Mouse (Mus musculus) G1E-ER4 (cell line): ENCODE data around the gene Mapk12. TPM values are rescaled to one million over a fixed set of nuclear protein-coding genes. Genes with fewer than 3 reads are reported as not detected.

Source experiments
- GATA1 ChIP-seq: IDR thresholded peaks from one replicate; pipeline ENCODE4 v1.8.0; 2012; ENCODE audit warnings: low read length, inconsistent platforms
- polyA plus RNA-seq: library from polyadenylated mRNA; stranded (reverse); fragments of >175 nt; gene quantifications from 2 replicates; pipeline ENCODE4 v1.2.3, GENCODE M21; 2012

Mapk12 gene
- not detected in 2 replicates for polyA plus RNA-seq

- no peak for TF ChIP-seq GATA1
Measured at GRCm38 (mm10) chr15:89140659-89141252, at the start of gene Mapk12. Gene Mapk12 (minus strand): TSS chr15:89140703.

GRCm38 (mm10) chr15:89184937-89185227 is 44.4 kb upstream of the Mapk12 start:
- no peak for TF ChIP-seq GATA1

DNA sequence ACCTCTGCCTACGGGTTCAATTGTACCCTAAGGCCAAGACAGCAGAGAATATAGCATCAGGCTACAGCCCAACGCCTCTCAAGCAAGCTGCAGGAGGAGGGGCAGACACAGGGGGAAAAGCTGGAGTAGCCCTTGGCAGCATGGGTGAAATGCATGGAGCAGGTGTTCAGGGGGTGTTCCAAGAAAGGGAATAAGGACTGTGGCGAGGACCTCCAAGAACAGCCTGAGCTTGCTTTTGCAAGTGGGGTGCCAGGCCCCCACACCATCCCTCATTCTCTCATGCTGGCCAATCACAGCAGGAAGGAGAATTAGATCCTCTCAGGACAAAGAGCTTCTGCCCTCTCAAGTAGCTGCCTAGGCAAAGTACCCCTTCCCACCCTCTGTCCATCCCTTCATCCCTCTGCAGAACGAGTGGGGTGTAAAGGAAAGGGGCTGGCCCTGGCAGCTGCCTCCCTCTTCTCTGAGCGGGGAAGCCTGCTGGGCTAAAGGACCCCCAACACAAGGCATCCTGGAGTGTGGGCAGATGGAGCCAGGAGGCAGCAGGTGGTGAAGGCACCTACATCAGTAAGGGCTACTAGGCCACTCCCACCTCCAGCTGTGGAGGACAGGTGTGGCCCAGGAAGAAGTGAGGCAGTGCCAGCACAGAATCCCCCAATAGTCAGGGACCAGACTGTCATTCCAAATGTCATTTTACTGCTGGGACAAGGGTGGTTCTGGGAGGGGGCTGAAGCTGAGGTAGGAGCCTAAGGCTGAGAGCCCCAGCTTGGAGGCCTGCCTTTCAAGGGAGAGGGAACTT is 43.8 kb upstream of the Mapk12 start:
- TF ChIP-seq GATA1, result no peak

GRCm38 (mm10) chr15:89182842-89183241 is 42.3 kb upstream of the Mapk12 start:
- TF ChIP-seq GATA1, result no peak

GRCm38 (mm10) chr15:89182328-89182741 is 41.8 kb upstream of the Mapk12 start:
- TF ChIP-seq GATA1, result no peak

GRCm38 (mm10) chr15:89181561-89182270 is 41.2 kb upstream of the Mapk12 start:
- no peak for TF ChIP-seq GATA1

DNA sequence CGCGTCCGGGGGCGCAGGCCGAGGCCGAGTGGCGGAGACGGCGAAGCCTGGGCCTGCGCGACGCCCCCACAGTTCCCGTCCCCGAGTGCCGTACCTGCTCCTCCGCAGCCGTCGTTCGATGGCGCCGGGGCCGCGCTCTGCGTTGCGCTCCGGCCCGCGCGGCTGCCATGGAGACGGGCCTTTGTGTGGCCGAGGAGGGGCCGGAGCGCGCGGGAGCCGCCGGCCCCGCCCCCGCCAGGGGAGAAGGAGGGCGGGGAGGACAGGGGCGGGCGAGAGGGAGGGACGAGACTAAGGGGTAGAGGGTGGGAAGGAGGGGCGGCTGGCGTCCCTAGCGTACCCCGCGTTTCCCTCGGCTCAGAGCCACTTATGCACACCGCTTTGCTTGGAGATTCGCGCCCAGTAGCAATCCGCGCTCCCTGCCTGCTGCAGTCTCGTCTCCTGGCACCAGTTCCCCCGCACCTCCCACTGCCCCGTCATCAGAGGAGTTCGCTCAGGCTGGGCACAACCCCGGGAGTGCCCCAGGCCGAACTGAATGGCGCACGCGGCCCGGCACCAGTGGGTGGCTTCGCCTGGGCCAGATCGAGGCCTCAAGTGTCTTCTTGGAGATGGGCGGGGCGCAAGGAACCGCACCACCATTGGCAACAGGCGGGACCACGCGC is 40.2 kb upstream of the Mapk12 start, which contains the start of gene Plxnb2:
Gene Plxnb2, minus strand, starts transcription at position 218 of the 659 bp plus-strand sequence.
- no peak for TF ChIP-seq GATA1

GRCm38 (mm10) chr15:89180081-89180541 is 39.6 kb upstream of the Mapk12 start:
- no peak for TF ChIP-seq GATA1

DNA sequence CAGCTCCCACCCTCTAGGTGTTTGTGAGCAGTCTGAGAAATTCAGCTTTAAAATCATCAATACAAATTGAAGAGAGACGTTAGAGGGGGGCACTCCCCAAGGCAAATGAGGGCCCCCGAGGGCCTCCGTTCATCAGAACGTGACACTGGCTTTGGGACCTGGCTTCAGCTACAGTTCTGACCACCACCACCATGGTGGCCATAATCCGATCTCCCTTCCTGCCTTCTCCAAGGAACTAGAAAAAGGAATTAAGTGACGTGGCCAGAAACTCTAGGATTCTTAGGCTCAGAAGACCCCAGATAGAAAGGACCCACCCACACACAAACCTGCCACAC is 39.1 kb upstream of the Mapk12 start:
- no peak for TF ChIP-seq GATA1

GRCm38 (mm10) chr15:89178954-89179629 is 38.6 kb upstream of the Mapk12 start:
- no peak for TF ChIP-seq GATA1

DNA sequence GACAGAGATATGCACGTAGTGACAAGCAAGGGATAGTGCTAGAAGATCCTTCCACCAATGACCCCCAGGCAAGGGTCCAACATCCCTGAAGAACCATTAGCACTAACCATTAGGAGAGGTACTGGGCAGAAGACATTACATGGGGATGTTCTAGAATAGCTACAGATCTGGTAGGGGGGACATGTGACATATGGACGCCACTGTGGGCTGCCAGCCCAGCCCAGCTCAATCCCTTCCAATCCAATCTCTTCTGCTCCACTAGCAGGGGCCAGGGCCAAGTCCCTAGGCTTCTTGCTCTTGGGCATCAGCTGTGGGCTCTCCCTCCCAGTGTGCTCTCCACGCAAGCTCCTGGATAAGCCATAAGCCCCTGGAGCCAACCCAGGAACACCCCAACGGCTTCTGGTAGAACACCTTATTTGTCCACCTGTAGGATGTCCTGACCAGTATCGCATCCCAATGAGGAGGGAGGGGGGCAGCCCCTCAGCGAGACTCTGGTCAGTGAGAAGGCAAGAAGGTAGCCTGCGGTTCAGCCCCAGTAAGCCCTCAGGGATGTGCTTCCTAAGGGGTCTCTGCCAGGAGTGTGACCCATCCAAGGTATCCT is 37.9 kb upstream of the Mapk12 start:
- TF ChIP-seq GATA1, result no peak

GRCm38 (mm10) chr15:89177576-89178259 is 37.2 kb upstream of the Mapk12 start:
- no peak for TF ChIP-seq GATA1

- TF ChIP-seq GATA1, result no peak
Measured at GRCm38 (mm10) chr15:89177121-89177520, 36.6 kb upstream of the Mapk12 start.

- no peak for TF ChIP-seq GATA1
Measured at GRCm38 (mm10) chr15:89175411-89176155, 35.1 kb upstream of the Mapk12 start.
